Mouse (Mus musculus) kidney, adult 2 months (tissue): ENCODE results near the gene Zfp36l1. TPM values are rescaled to one million over a fixed set of nuclear protein-coding genes. Genes with fewer than 3 reads are reported as not detected.

Experiments
- DNase-seq: peaks from one replicate; pipeline ENCODE4 v3.0.0; 2021
- H3K27ac ChIP-seq: fragments of 200-500 bp; 2 replicates; pipeline ENCODE4 v1.5.1; 2012; ENCODE audit warnings: low read depth, low read length, control low read depth, inconsistent platforms; ENCODE audit not compliant: insufficient read depth
- H3K27me3 ChIP-seq: fragments of 200-500 bp; replicated peaks from 2 replicates; pipeline ENCODE4 v1.6.1; 2012; ENCODE audit warnings: mild to moderate bottlenecking, moderate library complexity, low read length, inconsistent platforms; ENCODE audit not compliant: control insufficient read depth, insufficient read depth
- H3K36me3 ChIP-seq: fragments of 200-500 bp; 2 replicates; pipeline ENCODE4 v1.6.1; 2012; ENCODE audit warnings: mild to moderate bottlenecking, moderate library complexity, low read length, inconsistent platforms; ENCODE audit not compliant: control insufficient read depth, insufficient read depth
- H3K4me1 ChIP-seq: fragments of 200-500 bp; 2 replicates; pipeline ENCODE4 v1.6.1; 2011; ENCODE audit warnings: low read length; ENCODE audit not compliant: control insufficient read depth, insufficient read depth
- H3K4me3 ChIP-seq: fragments of 200-500 bp; 2 replicates; pipeline ENCODE4 v1.5.1; 2011; ENCODE audit warnings: mild to moderate bottlenecking, low read depth, low read length, control low read depth; ENCODE audit not compliant: insufficient read depth
- CTCF ChIP-seq: fragments of 200-500 bp; conservative IDR thresholded peaks from 2 replicates; pipeline ENCODE4 v1.5.1; 2011; ENCODE audit warnings: low read depth, mild to moderate bottlenecking, control low read depth, low read length, moderate library complexity, mixed read lengths; ENCODE audit not compliant: insufficient read depth, insufficient read length
- POLR2A ChIP-seq: fragments of 200-500 bp; IDR thresholded peaks from one replicate; pipeline ENCODE4 v1.6.1; 2011; ENCODE audit warnings: low read depth, low read length, control low read depth
- whole genome bisulfite sequencing: fragments of 180-500 bp; shearing (Covaris S2); methylation state at CpG from one replicate; pipeline ENCODE4 v1.1.7; 2018; 5-methylcytosine and 5-hydroxymethylcytosine counted together
- polyA plus RNA-seq: library from polyadenylated mRNA; depleted of rRNA; stranded (reverse); fragments of >200 nt; gene quantifications from 2 replicates; pipeline ENCODE4 v1.2.3, GENCODE M21; 2012

Gene Zfp36l1
- polyA plus RNA-seq, 1 experiment, result 109 TPM

DNA sequence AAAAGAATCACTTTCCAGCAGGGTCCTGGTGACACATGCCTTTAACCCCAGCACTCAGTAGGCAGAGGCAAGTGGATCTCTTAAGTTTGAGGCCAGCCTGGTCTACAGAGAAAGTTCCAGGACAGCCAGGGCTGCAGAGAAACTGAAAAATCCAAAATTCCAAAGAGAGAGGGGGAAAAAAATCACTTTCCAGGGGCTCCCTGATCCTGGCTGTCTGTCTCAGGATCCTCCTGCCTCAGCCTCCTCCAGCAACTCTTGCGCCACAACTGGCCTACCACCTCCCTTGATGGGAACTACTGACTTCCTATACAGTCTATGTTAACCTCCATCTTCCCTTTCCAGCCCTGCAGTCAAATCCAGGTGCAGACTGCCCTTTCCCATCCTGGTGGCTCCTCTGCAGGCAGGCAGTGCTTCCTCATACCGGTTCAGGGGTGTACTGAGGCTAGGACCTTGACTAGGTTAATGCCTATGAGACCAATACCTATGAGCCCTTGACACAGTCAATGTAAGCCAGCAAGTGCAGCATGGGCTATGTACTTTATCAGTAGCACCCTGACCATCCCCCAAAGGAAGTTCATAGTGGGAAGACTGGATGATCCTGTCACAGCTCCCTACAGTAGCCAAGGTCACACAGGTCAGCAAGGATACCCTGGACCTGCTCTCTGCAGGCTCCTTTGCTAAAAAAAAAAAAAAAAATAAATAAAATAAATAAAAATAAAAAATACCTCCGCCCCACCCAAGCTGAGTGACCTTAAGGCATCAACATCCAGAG is 5.7 kb downstream of the Zfp36l1 start:
- TF ChIP-seq CTCF (no peak), POLR2A (no peak)
- no peak for DNase-seq
- Histone ChIP-seq H3K4me3 (no peak overlapping the region), H3K27ac (peak overlapping the region; percentile 3; the same call in 1 of the 2 replicates), H3K4me1 (peaks cover 26% of the 10 kb centered on the region), H3K36me3 (peaks cover 17% of the 10 kb centered on the region), H3K27me3 (no peaks in the 10 kb centered on the region)
- WGBS, result 80% methylated on average over 3 of the region's 3 CpGs

DNA sequence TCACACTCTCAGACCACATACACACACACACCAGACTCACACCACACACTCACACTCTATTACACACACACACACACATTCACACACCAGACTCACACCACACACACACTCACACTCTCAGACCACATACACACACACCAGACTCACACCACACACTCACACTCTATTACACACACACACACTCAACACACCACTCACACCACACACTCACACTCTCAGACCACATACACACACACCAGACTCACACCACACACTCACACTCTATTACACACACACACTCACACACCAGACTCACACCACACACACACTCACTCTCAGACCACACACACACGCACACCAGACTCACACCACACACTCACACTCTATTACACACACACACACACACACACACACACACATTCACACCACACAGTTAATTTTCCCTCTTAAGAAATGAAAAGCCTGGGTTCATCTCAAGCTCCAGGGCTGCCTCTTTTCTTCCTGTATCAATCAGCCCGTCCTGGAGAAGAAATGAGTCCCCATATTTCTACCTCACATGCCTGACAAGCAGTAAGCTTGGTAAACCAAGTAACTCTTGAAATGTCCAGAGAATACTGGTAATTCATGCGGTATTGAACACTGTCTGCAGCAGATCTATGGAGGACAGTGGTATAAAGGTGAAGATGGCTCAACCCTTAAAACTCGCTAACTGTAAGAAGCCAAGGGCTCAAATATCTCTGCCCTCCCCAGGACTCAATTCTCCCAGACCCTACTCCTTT is 6.5 kb downstream of the Zfp36l1 start:
- WGBS, result 79% methylated on average over 4 of the region's 4 CpGs
- no peak overlapping the region for H3K4me3 ChIP-seq
- peak overlapping the region; percentile 3; the same call in 1 of the 2 replicates for H3K27ac ChIP-seq
- TF ChIP-seq CTCF, result no peak
- no peak for TF ChIP-seq POLR2A
- no peak for DNase-seq
- H3K27me3 ChIP-seq, result no peaks in the 10 kb centered on the region
- H3K36me3 ChIP-seq, result peaks cover 17% of the 10 kb centered on the region
- peaks cover 26% of the 10 kb centered on the region for H3K4me1 ChIP-seq

DNA sequence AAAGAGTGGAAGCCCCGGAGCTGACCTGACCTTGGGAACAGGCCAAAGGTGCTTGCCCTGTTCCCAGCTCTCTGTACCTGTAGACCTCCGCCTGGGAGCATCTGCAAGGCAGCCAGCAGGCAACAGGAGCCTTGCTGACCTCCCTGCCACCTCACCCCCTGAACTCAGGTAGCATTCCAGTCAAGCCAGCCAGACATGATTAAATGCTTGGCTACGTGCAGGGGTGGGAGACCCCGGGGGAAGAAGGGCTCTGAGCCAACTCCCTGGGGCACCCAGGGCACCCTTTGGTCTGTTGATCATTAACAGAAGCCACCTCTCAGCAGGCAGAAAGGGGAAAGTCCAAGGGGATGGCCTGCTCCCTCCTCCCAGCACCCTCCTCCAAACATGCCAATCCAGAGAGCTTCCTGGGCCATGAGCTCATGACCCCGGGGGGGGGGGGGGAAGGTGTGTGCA is 9.3 kb downstream of the Zfp36l1 start:
- no peaks in the 10 kb centered on the region for H3K27me3 ChIP-seq
- H3K36me3 ChIP-seq, result peaks cover 3% of the 10 kb centered on the region; the same call in 1 of the 2 replicates
- peaks cover 22% of the 10 kb centered on the region for H3K4me1 ChIP-seq
- no peak overlapping the region for H3K4me3 ChIP-seq
- no peak for TF ChIP-seq POLR2A
- TF ChIP-seq CTCF, result no peak
- H3K27ac ChIP-seq, result peak overlapping the region; percentile 48
- peak; percentile 97 for DNase-seq
- 25% methylated on average over 5 of the region's 5 CpGs for WGBS

DNA sequence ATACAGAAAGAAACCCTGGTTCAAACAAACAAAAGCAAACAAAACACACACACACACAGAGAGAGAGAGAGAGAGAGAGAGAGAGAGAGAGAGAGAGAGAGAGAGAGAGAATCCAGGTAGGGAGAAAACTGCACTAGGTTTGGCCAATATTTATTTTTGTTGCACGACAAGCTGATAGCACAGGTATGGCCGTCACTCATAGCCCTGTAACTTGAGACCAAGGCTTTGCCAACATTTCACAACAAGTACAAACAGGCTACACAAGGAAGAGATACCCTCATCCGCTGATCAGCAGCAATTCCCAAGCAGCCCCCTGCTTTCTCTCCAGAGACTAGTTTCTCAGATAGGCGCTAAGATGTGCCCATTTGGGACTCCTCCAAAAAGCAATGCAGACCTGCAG is 9.7 kb downstream of the Zfp36l1 start:
- 29% methylated on average over 4 of the region's 4 CpGs for WGBS
- DNase-seq, result no peak
- no peaks in the 10 kb centered on the region for H3K27me3 ChIP-seq
- peaks cover 22% of the 10 kb centered on the region for H3K4me1 ChIP-seq
- TF ChIP-seq CTCF (no peak), POLR2A (no peak)
- peaks cover 3% of the 10 kb centered on the region; the same call in 1 of the 2 replicates for H3K36me3 ChIP-seq
- no peak overlapping the region for H3K4me3 ChIP-seq
- H3K27ac ChIP-seq, result peak overlapping the region; percentile 48

DNA sequence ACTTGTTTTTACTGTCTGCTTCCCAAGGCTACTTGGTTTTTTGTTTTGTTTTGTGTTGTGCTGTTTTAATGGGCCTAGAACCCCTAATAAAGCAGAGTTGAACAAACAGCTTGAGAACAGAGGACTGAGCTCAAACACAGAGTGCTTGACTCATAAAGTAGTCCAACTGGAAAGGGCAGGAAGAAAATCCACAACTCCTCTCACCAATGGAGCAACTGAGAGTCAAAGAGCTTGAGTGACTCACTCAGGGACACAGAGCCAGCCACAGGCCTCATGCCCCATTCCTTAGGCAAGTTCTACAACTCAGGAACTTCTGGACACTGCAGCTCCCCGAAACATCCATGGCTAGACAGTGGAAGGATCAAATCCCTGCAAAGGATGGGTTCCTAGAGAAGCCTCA is 14.0 kb downstream of the Zfp36l1 start:
- H3K27ac ChIP-seq, result no peak overlapping the region
- H3K36me3 ChIP-seq, result no peaks in the 10 kb centered on the region

DNA sequence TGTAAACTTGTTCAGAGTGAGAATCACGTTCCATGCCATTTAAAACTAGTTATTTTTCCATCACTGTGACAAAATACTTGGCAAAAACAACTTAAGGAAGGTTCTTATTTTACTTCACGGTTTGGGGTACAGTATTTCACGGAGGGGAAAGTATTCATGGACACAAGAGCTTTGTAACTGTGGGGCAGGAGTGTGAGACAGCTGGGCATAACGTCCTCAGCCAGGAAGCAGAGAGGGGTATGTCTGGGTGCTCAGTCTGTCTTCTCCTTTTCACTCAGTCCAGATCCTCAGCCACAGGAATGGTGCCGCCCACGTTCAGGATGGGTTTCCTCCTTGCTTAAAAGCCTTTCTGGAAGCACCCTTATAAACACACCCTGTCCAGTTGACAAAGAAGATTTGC is 16.1 kb downstream of the Zfp36l1 start:
- DNase-seq, result no peak
- Histone ChIP-seq H3K4me3 (no peak overlapping the region), H3K27ac (no peak overlapping the region), H3K27me3 (no peaks in the 10 kb centered on the region), H3K4me1 (0 out of 2 replicates have a peak, but pooled peaks cover 3% of the 10 kb centered on the region), H3K36me3 (no peaks in the 10 kb centered on the region)
- 84% methylated on average over 6 of the region's 6 CpGs for WGBS
- TF ChIP-seq CTCF (no peak), POLR2A (no peak)

More for the DNA sequence above, 14.0 kb downstream of the Zfp36l1 start:
- peaks cover 4% of the 10 kb centered on the region; the same call in 1 of the 2 replicates for H3K4me1 ChIP-seq
- no peaks in the 10 kb centered on the region for H3K27me3 ChIP-seq
- no peak for DNase-seq
- WGBS, result 95% methylated on average over 1 of the region's 1 CpGs
- TF ChIP-seq POLR2A, result no peak
- no peak for TF ChIP-seq CTCF
- H3K4me3 ChIP-seq, result no peak overlapping the region

DNA sequence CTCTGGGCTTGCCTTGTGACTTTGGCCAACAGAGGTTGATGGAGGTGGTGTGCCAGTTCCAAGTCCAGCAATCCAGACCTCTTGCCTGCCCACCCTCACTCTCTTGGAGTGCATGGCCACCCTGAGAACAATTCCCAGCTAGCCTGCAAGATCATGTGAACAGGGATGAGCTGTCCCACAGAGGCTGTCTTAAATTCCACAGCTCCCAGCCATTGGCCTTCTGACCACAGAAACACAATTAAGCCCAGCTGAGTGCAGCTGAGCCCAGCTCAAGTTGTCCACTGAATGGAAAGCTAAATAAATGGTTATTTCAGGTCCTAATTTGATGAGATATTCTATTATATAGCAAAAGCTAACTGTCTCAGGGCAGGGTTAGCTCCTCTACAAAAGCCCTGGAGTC is 20.0 kb downstream of the Zfp36l1 start:
- TF ChIP-seq CTCF (no peak), POLR2A (no peak)
- Histone ChIP-seq H3K27ac (no peak overlapping the region), H3K4me3 (no peak overlapping the region), H3K36me3 (no peaks in the 10 kb centered on the region), H3K4me1 (peaks cover 5% of the 10 kb centered on the region; the same call in 1 of the 2 replicates), H3K27me3 (no peaks in the 10 kb centered on the region)
- no peak for DNase-seq
